Comparison of ENCODE assay signal across 9 mouse cellular contexts in genomic region chr6:55677326-55677725, GRCm38 (mm10). TPM values are rescaled to one million over a fixed set of nuclear protein-coding genes. Genes with fewer than 3 reads are reported as not detected.
DNase-seq lines count a peak whose midpoint lies in the region; ATAC-seq lines count a peak whose summit lies in the region.
"Had no signal": no experiment of that assay in that cellular context is flagged by ENCODE, and none has a peak within 500 bp of the region (broad histone marks: within the 10 kb centered on the region; RNA-seq: fewer than 3 reads in every experiment).

No protein-coding gene starts in this region.

- 24% methylated on average over 8 of the region's 8 CpGs for WGBS in heart, embryonic 11.5 days (ENCODE audit: insufficient replicate concordance)
- 21% methylated on average over 8 of the region's 8 CpGs for WGBS in limb, embryonic 10.5 days

- H3K27me3 ChIP-seq in heart, embryonic 11.5 days (ENCODE audit: control insufficient read depth, insufficient read depth, low read length) = peaks cover 21% of the 10 kb centered on the region
- peaks cover 40% of the 10 kb centered on the region for H3K27me3 ChIP-seq in limb, embryonic 10.5 days (ENCODE audit: low read depth, poor library complexity, severe bottlenecking)

- H3K27ac ChIP-seq in heart, embryonic 11.5 days (ENCODE audit: low read depth, low read length) = no peak overlapping the region
- H3K27ac ChIP-seq in limb, embryonic 10.5 days = 0 out of 2 replicates have a peak overlapping the region, but pooled peaks have one; percentile 56

- DNase-seq in heart, adult 18-20 months = no peak
- DNase-seq in right cerebral cortex, postnatal 4 days = peak; percentile 27
- DNase-seq in right cerebral cortex, postnatal 25 days = no peak
- DNase-seq in limb, embryonic 10.5 days (ENCODE audit: low spot score) = no peak
- no peak for DNase-seq in spleen, postnatal 10 days (ENCODE audit: low spot score in 2 of 2)
- no peak for DNase-seq in urinary bladder, postnatal 36 days (ENCODE audit: low spot score in 2 of 2)
- DNase-seq: kidney, adult 9 months had no signal

- H3K4me1 ChIP-seq in heart, embryonic 11.5 days (ENCODE audit: control insufficient read depth, insufficient read depth, low read length) = no peaks in the 10 kb centered on the region
- peaks cover 19% of the 10 kb centered on the region for H3K4me1 ChIP-seq in limb, embryonic 10.5 days

- no peak overlapping the region for H3K9ac ChIP-seq in heart, embryonic 11.5 days (ENCODE audit: low read depth, low read length)

- no peaks in the 10 kb centered on the region for H3K36me3 ChIP-seq in heart, embryonic 11.5 days (ENCODE audit: control insufficient read depth, insufficient read depth, low read length)
- H3K36me3 ChIP-seq in limb, embryonic 10.5 days = no peaks in the 10 kb centered on the region

- H3K4me2 ChIP-seq in heart, embryonic 11.5 days = peak overlapping the region; percentile 66

- ATAC-seq in heart, embryonic 11.5 days (replicated peaks; ENCODE audit: insufficient number of reproducible peaks, low FRiP score, low TSS enrichment) = no peak
- ATAC-seq in CD4-positive, CD25-positive, alpha-beta regulatory T cell, adult 4 months = no peak

- H3K9me3 ChIP-seq in heart, embryonic 11.5 days (replicated peaks; ENCODE audit: control insufficient read depth, low read length) = no peaks in the 10 kb centered on the region
- no peaks in the 10 kb centered on the region for H3K9me3 ChIP-seq in limb, embryonic 10.5 days (replicated peaks)

- peak overlapping the region; percentile 36 for H3K4me3 ChIP-seq in heart, embryonic 11.5 days (ENCODE audit: low read depth, low read length)
- peak overlapping the region; percentile 53 for H3K4me3 ChIP-seq in limb, embryonic 10.5 days

RNA-seq across cellular contexts. Expression of gene Neurod6, which starts 3.7 kb away (rescaled TPM):
- polyA plus RNA-seq in heart, embryonic 11.5 days (2014; fragmentation: Nextera tagmentation; extraction: Ambion mirVana) = 0.46 TPM in 2 replicates
- not detected for total RNA-seq in heart, adult 18-20 months (2021)
- polyA plus RNA-seq in limb, embryonic 10.5 days (2016; fragmentation: Nextera tagmentation; extraction: Ambion mirVana) = not detected in 2 replicates
- not detected for polyA plus RNA-seq in CD4-positive, CD25-positive, alpha-beta regulatory T cell, adult 4 months (2017; shearing (Covaris generic))
